Mouse (Mus musculus): ENCODE results near the gene Hist2h2bb.

GRCm38 (mm10) chr3:96312341-96313098 is 43.0 kb downstream of the Hist2h2bb start:
- TF ChIP-seq CTCF (IDR thresholded peaks at IDR 0.05; ENCODE audit: borderline replicate concordance, insufficient read depth, low read length) (no peak), POLR2A (IDR thresholded peaks at IDR 0.05; ENCODE audit: low read depth, low read length) (no peak)
